Mouse (Mus musculus): Measurements from ENCODE around the gene Adcy1. TPM values are rescaled to one million over a fixed set of nuclear protein-coding genes. Genes with fewer than 3 reads are reported as not detected.
"Not testable (repeated sequence)": the region's sequence is repeated elsewhere in the genome, so short reads cannot be mapped to it uniquely, and the experiment has no call there.

The Adcy1 gene
- total RNA-seq, 2 experiments from 2014 or later, result 191 to 208 TPM

- peak; percentile 73 to 85 for DNase-seq (ENCODE audit: low spot score in 2 of 2)
These were observed 150.4 kb downstream of the Adcy1 start, which contains the start of gene Igfbp3 for GRCm38 (mm10) chr11:7213501-7214341. Igfbp3 (minus strand) TSS chr11:7213923.

GRCm38 (mm10) chr11:7214342-7214660 is 151.0 kb downstream of the Adcy1 start:
- DNase-seq (ENCODE audit: low spot score in 2 of 2), result no peak

GRCm38 (mm10) chr11:7214761-7215160 is 151.5 kb downstream of the Adcy1 start:
- DNase-seq (ENCODE audit: low spot score in 2 of 2), result peak; percentile 76 to 82

DNA sequence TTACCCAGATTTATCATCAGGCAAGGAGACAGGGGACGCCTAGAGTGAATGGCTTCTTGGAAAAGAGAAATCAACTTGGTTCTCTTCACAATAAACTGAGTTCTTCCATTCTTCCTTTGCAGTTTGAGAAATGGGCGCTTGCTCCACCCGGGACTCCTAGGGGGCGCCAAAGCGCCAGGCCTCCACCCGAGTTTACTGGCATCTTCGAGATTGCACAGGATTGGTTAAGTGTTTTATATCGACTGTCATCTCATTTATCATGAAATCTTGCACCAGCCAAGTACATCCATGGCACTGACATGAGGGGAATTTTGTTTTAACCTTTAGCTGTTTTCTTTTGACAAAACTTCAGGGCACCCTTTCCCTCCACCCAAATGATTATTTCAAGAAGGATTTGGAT is 152.4 kb downstream of the Adcy1 start:
- DNase-seq (ENCODE audit: low spot score in 2 of 2), result peak; percentile 80 to 81

GRCm38 (mm10) chr11:7221826-7222225 is 158.5 kb downstream of the Adcy1 start:
- DNase-seq (ENCODE audit: low spot score in 2 of 2), result not testable (repeated sequence)

GRCm38 (mm10) chr11:7226200-7226599 is 162.9 kb downstream of the Adcy1 start:
- DNase-seq (ENCODE audit: low spot score in 2 of 2), result peak; percentile 47 to 55

DNA sequence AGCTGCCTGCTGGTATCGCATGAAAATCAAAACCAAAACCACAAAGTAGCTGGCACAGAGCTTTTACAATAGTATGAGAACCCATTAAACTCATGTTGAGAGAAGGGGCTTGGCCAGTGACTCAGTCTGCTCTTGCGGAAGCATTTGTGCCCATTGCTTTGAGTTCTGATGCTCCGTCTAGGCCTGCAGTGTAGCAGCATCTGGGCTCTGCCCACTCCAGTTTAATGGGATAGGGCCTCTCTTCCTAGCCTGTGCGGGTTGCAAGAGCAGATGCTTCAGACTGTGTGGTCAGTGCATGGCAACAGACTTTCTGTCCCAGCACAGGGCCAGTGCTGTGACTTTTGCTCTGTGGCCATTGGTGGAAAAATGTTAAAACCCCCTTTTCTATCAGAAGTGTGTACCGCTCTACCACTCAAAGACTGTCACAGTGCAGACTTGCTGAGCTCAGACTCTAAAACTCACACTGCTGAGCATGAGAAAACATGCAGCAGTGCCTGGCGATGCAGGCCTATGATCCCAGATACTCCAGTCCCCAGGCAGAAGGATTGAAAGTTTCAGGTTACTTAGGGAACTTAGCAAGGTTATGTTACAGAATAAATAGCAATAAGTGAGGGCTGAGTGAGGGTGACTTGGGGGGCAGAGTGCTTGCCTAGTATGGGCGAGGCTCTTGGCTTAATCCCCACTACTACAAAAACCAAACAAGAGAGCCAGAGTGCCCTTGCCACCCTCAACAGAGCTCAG is 163.7 kb downstream of the Adcy1 start:
- no peak for DNase-seq (ENCODE audit: low spot score in 2 of 2)

- DNase-seq (ENCODE audit: low spot score in 2 of 2), result no peak
These were observed 164.8 kb downstream of the Adcy1 start for GRCm38 (mm10) chr11:7228107-7228506.

Other genes starting within 250 kb of the Adcy1 start
- not detected for gene Gm11983, start 225.8 kb upstream of the Adcy1 start, total RNA-seq (2021)
- gene Gm11985, start 125.1 kb downstream of the Adcy1 start, total RNA-seq (2021), result not detected
- gene Igfbp1, start 134.3 kb downstream of the Adcy1 start, total RNA-seq (2021), result under 1 TPM in 1 of 2 experiments, not detected in 1; 0.42 TPM
- 10 to 100 TPM; 22.4 to 28.8 TPM for gene Igfbp3, start 150.4 kb downstream of the Adcy1 start, total RNA-seq (2021)